Mouse (Mus musculus) urinary bladder, adult 18-20 months (tissue): Measurements from ENCODE around the gene Snrk.

Source experiments
- DNase-seq, 2 experiments: peaks; one replicate each; pipeline ENCODE4 v3.0.0; 2022; ENCODE audit warnings: low spot score in 2 of 2, mixed read lengths in 2 of 2

Snrk gene

DNA sequence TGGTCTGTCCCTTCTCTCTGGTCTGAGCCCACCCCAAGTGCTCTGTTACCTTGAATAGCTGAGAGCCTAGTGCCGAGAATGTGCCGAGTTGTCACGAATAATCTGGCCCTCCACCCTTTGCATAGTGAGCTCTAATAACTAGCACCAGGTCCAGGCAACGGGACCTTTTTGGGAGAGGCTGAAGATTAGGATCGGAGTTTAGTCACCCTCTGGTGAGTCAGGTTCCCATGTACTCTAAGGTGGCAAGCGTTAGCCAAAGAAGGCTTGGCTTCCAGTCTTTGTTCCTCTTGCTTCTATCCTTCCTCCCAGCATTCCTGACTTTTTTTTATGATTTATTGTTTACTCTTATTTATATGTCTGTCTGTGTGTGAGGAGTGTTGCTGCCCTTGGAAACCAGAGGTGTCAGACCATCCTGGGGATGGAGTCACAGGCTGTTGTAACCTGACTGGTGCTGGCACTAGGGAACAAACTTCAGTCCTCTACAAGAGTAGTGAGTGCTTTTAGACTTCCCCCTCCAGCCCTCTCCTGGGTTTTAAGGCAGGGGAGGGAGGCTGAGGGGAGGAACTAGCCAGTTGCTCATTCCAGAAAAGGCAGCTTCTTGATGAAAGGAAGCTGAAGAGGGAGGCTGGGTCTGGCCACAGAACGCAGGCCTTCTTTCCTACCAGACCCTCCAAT is 9.2 kb upstream of the Snrk start:
- DNase-seq = peak in 1 of 2 experiments; percentile 24

DNA sequence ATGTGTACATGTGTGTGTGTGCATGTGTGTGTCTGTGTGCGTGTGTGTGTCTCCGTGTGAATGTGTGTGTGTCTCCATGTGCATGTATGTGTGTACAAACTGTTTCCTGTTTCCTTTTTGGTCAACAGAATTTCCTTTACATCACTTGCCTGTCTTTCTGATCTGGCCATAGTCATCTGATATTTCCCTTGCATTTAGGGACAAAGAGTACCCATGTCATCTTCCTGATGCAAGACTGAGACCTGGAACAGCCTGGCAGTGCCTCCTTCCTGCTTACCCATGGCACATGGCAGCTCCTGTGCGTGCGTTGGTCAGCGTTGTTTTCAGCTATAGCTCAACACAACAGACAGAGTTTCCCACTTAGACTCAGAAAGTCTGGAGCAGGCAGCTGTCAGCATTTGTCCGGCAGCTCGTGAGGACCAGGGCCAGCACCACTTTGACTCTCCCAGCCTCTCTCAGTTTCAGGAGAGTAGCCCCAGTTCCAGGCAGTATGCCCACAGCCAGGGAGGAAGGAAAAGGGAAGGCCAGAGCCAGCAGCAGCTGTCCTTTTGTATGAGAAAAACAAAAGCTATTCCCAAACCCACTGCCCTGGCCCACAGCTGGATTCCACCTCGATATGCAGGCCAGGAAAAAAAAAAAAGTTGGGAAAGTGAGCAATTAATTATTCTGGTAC is 7.4 kb upstream of the Snrk start:
- peak in 1 of 2 experiments; percentile 18 for DNase-seq

DNA sequence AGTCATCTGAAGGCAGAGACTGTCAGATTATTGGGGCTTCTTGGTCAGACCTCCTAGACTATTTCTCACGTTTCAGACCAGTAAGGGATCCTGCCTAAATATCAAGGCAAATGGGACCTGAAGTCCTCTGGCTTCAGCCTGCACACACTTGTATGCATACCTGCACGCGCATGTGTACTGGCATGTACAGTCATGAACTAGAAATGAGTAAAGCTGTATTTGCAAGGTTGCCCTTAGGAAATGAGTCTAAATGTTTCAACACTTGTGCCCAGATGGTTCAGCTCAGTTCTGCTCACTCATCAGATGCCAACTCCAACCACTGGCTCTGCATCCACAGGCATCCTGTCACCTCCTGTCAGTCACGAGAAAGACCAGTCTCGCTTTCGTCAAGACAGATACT is 6.6 kb upstream of the Snrk start:
- DNase-seq = no peak

DNA sequence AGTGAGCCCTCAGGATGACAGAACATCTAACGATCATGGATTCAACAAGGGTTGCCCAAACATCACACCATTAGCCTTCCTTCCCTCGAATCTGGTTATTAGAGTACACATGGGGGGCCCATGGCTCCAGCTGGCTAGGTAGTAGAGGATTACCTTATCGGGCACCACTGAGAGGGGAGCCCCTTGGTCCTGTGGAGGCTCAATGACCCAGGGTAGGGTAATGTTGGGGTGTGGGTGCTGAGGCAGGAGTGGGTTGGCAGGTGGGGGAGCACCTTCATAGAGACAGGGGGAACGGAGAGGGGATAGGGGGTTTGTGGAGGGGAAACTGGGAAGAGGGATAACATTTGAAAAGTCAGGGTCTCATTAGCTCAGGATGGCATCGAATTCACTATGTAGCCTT is 6.1 kb upstream of the Snrk start:
- no peak for DNase-seq

DNA sequence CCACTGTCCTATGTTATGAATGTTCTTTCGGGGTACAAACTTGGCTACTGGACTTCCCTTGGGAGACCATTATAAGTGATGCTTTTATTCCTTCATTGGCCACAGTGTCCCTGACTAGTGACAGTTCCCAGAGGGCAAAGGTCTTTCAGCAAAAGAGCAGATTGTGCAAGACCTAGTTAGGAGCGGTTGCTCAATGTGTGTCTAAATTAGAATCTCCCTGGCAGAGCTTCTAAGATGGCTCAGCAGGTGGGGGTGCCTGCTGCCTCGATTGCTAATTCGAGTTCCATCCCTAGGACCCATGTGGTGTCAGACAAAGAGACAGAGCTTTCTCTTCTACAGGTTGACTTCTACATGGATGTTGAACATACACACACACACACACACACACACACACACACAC is 1.5 kb upstream of the Snrk start:
- no peak for DNase-seq

DNA sequence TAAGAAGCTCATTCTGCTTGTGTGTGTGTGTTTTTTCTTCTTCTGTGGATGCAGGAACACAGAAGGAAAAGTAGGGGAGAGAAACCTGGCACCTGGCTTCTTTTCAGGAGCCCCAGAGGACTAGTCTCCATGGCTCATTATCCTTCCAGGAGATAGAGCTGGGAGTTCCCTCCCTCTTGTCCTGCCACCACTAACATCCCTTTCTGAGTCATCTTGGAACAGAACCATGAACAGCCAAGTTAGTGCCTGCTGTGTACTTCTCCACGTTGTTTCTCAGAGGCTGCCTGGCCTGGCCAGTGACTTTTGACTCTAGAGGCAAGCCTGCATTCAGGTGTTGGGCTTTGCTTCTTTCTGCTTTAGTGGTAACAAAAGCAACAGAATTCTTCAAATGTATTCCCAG is 707 bp upstream of the Snrk start:
- DNase-seq = no peak

DNA sequence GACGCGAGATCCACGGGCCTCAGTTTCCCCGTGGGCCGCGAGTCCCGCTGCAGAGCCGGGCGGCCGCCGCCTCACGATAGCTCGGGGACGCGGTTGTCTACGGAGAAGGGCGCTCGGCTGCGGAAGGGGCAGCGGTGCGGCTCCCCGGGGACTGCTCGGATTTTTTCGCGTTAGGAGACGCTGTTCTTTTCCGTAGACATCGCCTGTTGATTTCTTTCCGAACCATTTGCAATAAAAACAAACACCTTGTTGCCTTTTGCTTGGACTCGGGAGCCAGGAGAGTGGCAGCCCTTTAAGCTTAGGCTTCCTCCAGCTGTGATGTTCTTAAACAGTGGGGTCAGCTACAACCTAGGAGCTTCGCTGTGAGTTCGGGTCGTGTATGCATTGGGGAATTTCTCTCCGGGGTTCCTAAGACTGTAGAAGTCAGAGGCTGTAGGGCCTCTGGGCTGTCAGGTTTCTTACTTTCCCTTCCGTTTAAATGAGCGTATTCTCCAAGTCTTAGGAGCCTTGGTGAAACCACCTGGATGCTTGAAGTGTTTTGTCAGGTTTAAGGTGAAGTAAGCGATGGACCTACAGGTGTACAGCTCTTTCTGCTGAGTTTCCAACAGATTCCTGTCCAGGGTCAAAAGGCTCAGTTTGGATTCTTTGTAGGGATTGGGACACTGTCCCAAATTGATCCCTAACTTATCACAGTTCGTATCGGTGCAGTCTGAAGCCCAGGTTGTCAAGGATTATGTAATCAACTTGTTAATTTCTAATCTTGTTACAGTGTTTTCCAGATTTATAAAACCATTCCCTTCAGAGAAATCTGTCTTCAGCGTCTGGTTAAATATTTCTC is 845 bp downstream of the Snrk start:
- DNase-seq = peak in 1 of 2 experiments; percentile 53

DNA sequence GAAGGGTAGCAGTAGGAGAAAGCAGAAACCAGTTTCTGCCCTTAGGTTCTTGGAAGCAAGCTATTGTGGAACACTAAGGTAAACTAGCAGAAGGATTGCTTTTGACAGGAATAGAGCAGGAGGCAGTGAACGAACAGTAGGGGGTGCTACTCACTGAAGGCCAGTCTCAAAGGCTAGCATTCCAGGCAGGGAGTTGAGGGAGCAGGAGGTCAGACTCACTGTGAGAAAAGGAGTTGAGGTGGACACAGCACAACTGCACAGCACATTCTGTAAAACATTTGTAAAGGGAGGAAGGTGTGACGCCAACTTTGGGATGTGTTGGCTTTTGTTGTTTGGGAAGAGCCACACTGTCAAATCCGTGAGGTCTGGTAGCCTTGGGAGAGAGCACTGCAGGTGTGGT is 3.0 kb downstream of the Snrk start:
- DNase-seq = peak in 1 of 2 experiments; percentile 39

DNA sequence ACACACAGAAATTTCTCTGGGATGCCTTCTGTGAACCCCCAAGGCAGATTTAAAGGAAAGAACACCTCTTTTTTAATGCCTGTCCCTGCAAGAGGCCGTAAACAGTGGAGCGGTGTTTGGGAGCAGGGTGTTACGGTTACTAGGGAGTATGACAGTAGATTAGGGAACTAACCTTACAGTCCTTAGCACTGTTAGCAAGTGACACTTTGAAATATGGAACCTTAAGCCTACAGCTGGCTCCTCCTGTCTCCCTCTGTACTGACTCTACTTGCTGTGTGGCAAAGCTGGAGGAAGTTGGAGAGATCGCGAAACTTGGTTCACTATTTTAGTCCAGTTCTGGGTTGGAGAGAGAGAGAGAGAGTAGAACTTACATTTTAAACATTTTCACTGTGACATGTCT is 5.0 kb downstream of the Snrk start:
- DNase-seq = no peak

DNA sequence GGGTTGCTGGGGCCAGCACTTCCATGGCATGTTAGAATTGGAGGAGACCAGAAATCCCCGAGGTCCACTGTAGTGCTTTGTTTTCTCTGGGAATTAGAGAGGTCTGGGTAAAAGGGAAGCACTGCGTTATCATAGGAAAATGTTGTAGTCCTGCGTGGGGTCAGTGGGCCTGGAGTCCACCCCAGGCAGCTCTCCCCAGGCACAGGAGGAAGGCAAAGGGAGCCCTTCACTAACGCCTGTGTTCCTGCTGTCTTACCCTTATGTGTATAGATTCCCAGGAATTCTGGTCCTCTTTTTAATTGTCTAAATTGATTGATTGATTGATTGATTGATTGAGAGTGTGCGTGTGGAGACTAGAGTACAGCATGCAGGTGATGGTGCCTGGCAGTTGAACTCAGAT is 6.1 kb downstream of the Snrk start:
- no peak for DNase-seq

DNA sequence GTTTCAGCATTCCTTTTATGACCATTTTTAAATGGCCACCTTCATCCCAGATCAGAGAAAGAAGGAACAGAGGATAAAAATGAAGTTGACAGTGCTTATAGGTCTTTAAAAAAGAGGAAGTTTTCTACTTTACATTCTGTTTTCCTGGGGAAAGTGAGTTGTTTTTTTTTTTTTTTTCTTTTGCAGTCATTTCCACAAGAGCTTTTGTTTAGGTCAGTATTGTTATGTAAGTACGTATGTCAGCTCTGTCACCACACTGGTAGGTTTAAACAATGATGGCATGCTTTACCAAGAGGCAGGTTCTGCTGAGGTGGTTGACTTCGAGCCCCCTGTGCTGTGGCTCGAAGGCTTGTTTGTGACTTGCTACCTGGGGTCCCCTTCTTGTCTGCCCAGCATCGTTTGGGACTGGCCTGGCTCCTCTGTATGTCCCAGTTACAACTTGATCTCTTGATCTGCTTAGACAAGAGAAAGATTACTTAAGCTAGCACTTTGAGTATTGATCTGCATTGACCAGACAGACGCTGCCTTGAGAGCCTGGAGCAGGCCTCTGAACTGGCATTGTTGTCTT is 8.7 kb downstream of the Snrk start:
- DNase-seq = no peak

DNA sequence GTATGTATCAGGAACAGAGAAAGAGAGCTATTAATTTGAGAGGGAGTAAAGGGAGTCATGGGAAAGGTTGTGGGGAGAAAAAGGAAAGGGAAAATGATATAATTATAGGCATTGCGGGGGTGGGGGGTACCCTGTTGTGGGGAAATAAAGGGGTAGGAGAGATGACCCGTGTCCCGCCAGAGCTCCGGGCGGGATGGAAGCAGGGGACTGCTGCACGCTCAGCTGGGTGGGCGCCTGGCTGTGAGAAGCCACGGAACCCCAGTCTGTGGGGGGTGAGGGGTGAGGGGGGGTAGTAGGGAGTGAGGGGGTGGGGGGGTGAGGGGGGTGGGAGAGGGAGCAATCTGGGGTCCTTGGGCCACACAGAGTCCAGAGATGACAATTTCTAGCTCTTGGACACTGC is 9.7 kb downstream of the Snrk start:
- no peak for DNase-seq

DNA sequence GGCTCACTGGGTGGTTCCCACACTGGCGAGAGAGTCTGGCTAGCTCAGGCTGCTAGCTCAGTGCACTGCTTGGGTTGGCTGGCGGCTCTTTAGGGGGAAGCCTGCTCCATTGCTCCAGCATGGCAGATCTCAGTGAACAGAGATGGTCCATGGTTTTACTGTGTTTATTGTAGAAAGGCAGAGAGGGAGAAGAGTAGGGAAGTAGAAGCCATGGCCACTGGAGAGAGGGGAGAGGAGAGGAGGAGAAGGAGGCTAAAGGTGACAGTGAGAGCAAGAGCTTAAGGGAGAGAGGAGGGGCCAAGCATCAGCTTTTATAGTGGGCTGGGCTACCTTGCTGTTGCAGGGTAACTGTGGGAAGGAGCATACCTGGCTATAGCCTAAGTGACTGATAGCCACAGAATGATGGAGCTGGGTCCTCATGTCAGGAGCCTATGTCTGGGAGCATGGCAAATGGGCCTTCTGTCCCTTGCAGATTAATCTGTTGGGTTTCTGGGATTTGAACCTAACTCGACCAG is 10.3 kb downstream of the Snrk start:
- DNase-seq = no peak

DNA sequence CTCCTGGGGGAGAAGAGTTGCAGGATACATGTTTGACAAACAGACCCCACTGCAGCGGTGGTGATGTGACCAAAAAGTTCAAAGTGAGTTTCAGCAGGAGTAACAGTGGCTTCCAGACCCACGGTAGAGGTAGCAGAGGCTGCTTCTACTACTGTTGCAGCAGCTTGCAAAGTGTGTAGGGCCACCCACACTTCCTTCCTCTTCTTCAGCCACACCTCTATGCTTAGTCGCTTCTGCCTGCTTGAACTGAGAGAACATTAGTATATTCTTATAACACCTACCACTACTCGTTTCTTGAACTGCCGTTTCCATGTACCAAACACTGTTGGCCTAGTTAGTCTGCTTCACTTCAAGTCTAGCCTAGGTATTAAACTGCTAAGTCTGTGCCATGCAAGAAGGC is 11.6 kb downstream of the Snrk start:
- DNase-seq = no peak

DNA sequence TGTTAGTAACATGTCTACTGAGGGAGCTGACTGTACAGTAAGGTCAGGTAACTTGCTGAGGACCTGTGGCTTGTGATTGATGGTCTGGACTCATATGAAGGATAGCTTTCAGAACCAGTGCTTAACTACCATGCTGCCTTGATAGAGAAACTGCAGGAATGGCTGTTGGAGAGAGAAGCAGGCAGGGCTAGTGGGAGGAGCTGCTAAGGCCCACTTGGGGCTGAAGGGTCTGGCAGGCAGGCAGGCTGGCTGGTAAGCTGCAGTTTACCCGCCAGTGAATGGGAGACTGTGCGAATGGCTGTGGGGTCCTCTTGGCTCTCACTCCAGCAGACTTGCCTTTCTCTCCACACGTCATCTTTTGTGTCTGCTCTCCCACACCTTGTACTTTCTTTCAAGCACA is 13.6 kb downstream of the Snrk start:
- no peak for DNase-seq

DNA sequence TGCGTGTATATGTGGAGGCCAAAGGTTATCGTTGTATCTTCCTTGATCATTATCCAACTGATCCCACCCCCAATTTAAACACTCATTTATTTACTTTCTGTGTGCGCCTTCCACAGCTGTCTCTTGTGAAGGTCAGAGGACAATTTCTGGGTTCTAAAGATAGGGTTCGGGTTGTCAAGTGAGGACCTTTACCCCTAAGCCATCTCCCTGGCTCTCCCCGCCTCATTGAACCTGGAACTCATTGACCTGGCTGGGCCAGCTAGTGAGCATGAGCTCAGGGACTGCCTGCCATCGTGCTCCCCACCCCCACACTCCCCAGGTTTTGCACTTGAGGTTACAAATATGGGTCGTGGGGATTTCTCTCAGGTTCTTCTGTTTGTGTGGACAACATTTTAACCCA is 15.1 kb downstream of the Snrk start:
- no peak for DNase-seq

DNA sequence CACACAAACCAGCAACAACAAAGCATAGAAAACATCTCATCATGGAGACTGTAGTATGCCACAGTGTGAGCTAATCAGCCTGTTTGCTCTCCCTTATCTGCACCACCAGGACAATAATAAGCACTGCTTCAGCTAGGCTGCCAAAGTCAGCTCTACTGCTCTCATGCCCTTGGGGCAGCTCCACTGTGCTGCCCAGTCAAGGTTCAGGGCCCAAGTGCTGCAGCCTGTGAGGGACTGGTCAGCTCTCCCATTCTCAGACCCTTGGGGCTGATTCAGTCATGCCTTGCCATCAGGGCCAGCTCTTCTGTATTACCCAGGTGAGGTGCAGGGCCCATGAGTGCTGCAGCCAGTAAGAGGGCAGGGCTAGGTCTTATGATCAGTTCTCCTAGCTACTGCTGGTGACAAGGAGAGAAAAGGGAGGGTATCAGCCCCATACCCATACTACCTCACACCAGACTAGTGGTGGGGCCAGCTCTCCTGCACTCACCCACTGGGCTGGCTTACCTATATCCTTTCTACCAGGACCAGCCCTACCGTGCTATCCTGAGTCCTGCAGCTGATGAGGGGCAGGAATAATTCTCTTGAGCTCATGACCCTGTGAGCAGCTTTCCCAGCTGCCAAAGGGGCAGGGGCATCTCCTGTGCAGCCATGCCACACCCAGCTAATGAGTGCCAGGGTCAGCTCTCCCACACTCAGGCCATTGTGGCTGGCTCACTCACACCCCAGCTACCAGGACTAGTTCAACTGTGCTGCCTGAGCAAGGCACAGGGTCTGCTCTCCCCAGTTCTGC is 18.2 kb downstream of the Snrk start:
- no peak for DNase-seq

DNA sequence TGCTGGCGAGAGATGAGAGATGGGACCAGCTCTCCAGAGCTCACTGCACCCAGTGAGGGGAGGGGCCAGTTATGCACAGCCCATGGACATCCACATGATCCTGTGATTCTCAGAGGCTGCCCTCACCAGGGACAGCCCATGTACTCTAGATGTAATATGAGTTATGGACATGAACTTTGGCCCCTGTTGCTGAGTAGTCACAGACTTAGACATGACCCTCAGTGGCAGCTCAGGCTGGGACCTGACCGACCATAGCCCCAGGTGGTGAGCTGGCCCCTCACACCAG is 18.8 kb downstream of the Snrk start:
- DNase-seq = no peak

DNA sequence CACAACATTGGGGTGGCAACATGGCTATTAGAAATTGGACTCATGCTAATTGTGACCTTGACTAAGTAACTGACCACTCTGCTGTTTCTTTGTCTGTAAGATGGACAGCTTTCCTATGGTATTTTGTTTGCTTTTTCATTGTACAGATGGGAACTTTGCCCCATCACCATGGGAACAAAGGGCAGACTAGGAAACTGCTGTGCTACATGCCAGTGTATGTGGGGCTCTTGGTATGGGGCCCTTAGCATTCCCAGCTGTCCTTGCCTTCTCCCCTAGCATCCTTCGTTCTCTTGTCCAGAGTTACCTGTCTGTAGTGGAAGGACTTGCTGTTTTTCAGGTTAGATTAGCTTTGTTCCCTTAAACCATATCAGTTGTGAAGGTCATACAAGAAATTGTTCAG is 20.9 kb downstream of the Snrk start:
- no peak for DNase-seq

DNA sequence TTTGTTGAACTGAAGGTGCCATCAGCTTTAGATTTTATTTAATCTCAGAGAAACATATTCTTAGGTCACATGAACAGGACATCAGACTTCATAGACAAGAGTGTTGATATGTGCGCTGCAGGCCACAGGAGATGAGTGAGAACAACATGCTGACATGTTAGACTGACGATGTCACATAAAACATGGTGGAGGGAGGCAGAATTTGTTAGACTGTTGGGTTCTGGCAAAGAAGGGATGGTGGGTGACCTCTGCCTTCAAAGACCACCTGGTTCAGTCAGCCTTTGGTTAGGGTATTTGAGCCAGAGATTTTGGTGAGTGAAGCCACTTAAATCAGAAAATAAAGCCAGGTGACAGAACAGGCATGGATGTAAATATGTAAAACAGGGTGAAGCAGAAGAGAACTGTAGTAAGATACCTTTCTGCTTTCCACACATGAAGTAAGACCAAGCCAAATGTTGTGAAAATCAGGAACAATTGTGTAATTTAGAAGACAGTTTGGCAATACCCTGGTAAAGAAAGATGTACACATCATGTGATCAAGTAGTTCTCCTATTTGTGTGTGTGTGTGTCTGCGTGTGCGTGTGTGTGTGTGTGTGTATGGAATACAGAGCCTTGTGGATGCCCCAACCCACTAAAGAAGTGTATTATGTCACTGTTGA is 21.4 kb downstream of the Snrk start:
- DNase-seq = no peak

DNA sequence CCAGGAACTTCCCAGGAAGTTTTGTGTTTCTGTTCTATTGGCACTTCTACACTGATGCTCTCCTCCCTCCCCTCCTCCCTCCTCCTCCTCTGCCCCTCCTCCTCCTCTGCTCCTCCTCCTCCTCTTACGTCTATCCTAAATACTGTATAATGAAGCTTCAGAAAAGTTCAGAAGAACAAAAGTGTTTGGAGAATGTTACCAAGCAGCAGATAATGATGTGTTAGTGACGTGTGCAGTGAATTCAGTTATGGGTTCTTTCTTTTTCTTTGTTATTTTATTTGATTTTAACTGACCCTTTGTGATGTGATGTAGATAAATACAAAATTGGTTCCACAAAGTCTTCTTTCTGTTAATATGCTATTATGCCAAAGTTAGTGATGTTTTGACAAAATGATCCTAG is 22.2 kb downstream of the Snrk start:
- DNase-seq = no peak
